Mouse (Mus musculus): Measurements from ENCODE around the gene Llgl2. TPM values are rescaled to one million over a fixed set of nuclear protein-coding genes. Genes with fewer than 3 reads are reported as not detected.

The Llgl2 gene
- total and polyA plus RNA-seq, 3 experiments = 3.8 to 12.3 (median 9.2) TPM

- DNase-seq (ENCODE audit: extremely low read depth) = no peak
- TF ChIP-seq PAX5 (IDR thresholded peaks at IDR 0.05; ENCODE audit: low read length) (no peak), MEF2A (IDR thresholded peaks at IDR 0.05; ENCODE audit: borderline replicate concordance, low read depth, low read length) (no peak), NELFE (IDR thresholded peaks at IDR 0.05; ENCODE audit: low read depth, low read length) (no peak), SMC3 (IDR thresholded peaks at IDR 0.05; ENCODE audit: low read depth, low read length) (no peak), NRF1 (IDR thresholded peaks at IDR 0.05; ENCODE audit: low read depth, low read length) (no peak), MAZ (IDR thresholded peaks at IDR 0.05; ENCODE audit: low read depth, low read length) (no peak), UBTF (IDR thresholded peaks at IDR 0.05; ENCODE audit: low read depth, low read length) (no peak), HCFC1 (IDR thresholded peaks at IDR 0.05; ENCODE audit: low read depth, low read length) (no peak), JUND (conservative IDR thresholded peaks at IDR 0.05; ENCODE audit: low read depth, low read length) (no peak), IRF4 (IDR thresholded peaks at IDR 0.05; ENCODE audit: low read depth, low read length) (no peak), EP300 (IDR thresholded peaks at IDR 0.05; ENCODE audit: low read length) (no peak)
- Histone ChIP-seq H3K4me2 (ENCODE audit: insufficient read depth, low read depth, poor library complexity, severe bottlenecking) (no peak overlapping the region), H3K9me3 (replicated peaks; ENCODE audit: low read length) (peaks cover under 1% of the 10 kb centered on the region), H3K4me1 (ENCODE audit: control insufficient read depth in 1 of 2, insufficient read depth in 2 of 2) (peaks cover 2 to 7% of the 10 kb centered on the region in 2 experiments; a peak in 1 of 4 replicates), H3K9ac (ENCODE audit: insufficient read depth, low read depth) (no peak overlapping the region), H3K27me3 (replicated peaks) (no peaks in the 10 kb centered on the region), H3K4me3 (replicated peaks in 1 of 3; ENCODE audit: low read depth in 2 of 3, low read length in 2 of 3, poor library complexity in 1 of 3) (no peak overlapping the region), H3K27ac (ENCODE audit: insufficient read depth, low read depth) (no peak overlapping the region), H3K79me2 (replicated peaks; ENCODE audit: control insufficient read depth, extremely low read depth, insufficient read depth, poor library complexity, severe bottlenecking) (no peaks in the 10 kb centered on the region), H3K36me3 (replicated peaks in 1 of 2; ENCODE audit: control insufficient read depth in 1 of 2, insufficient read depth in 1 of 2, low read length in 1 of 2) (peaks cover 1 to 35% of the 10 kb centered on the region in 2 experiments)
- in situ Hi-C loops (cut with MboI; ENCODE audit: low pct_ligation_motif_present, low pct_unique_long_range_greater_than_20kb, low sequenced_read_pairs) (no loop called here), dilution Hi-C loops (cut with MboI; ENCODE audit: extremely low pct_ligation_motif_present, extremely low pct_unique_long_range_greater_than_20kb, low sequenced_read_pairs) (no loop called here)
These were observed 15.9 kb downstream of the Llgl2 start for GRCm38 (mm10) chr11:115839732-115840131.

- Histone ChIP-seq H3K4me2 (ENCODE audit: insufficient read depth, low read depth, poor library complexity, severe bottlenecking) (no peak overlapping the region), H3K79me2 (replicated peaks; ENCODE audit: control insufficient read depth, extremely low read depth, insufficient read depth, poor library complexity, severe bottlenecking) (no peaks in the 10 kb centered on the region), H3K9ac (ENCODE audit: insufficient read depth, low read depth) (no peak overlapping the region), H3K4me3 (replicated peaks in 1 of 3; ENCODE audit: low read depth in 2 of 3, low read length in 2 of 3, poor library complexity in 1 of 3) (no peak overlapping the region), H3K9me3 (replicated peaks; ENCODE audit: low read length) (peaks cover 8% of the 10 kb centered on the region), H3K36me3 (replicated peaks in 1 of 2; ENCODE audit: control insufficient read depth in 1 of 2, insufficient read depth in 1 of 2, low read length in 1 of 2) (peaks cover 12 to 43% of the 10 kb centered on the region in 2 experiments), H3K4me1 (ENCODE audit: control insufficient read depth in 1 of 2, insufficient read depth in 2 of 2) (peaks cover 2 to 7% of the 10 kb centered on the region in 2 experiments; a peak in 1 of 4 replicates), H3K27ac (ENCODE audit: insufficient read depth, low read depth) (no peak overlapping the region), H3K27me3 (replicated peaks) (no peaks in the 10 kb centered on the region)
- dilution Hi-C loops (cut with MboI; ENCODE audit: extremely low pct_ligation_motif_present, extremely low pct_unique_long_range_greater_than_20kb, low sequenced_read_pairs) = no loop called here
- in situ Hi-C loops (cut with MboI; ENCODE audit: low pct_ligation_motif_present, low pct_unique_long_range_greater_than_20kb, low sequenced_read_pairs) = no loop called here
- DNase-seq (ENCODE audit: extremely low read depth) = no peak
- TF ChIP-seq TCF12 (IDR thresholded peaks at IDR 0.05; ENCODE audit: low read depth, low read length) (no peak), CTCF (conservative IDR thresholded peaks at IDR 0.05 in 1 of 2, IDR thresholded peaks at IDR 0.05 in 1 of 2; ENCODE audit: low read depth in 2 of 2, low read length in 2 of 2) (peak; percentile 35 to 38; a peak in 1 of 4 replicates)
These were observed 17.2 kb downstream of the Llgl2 start for GRCm38 (mm10) chr11:115841044-115841443.

GRCm38 (mm10) chr11:115841961-115842550, 18.2 kb downstream of the Llgl2 start:
- Histone ChIP-seq H3K4me3 (replicated peaks in 1 of 3; ENCODE audit: low read depth in 2 of 3, low read length in 2 of 3, poor library complexity in 1 of 3) (no peak overlapping the region), H3K4me1 (ENCODE audit: control insufficient read depth in 1 of 2, insufficient read depth in 2 of 2) (peaks cover 2 to 7% of the 10 kb centered on the region in 2 experiments; a peak in 1 of 4 replicates), H3K36me3 (replicated peaks in 1 of 2; ENCODE audit: control insufficient read depth in 1 of 2, insufficient read depth in 1 of 2, low read length in 1 of 2) (peaks cover 18 to 48% of the 10 kb centered on the region in 2 experiments), H3K79me2 (replicated peaks; ENCODE audit: control insufficient read depth, extremely low read depth, insufficient read depth, poor library complexity, severe bottlenecking) (no peaks in the 10 kb centered on the region), H3K9ac (ENCODE audit: insufficient read depth, low read depth) (no peak overlapping the region), H3K27me3 (replicated peaks) (no peaks in the 10 kb centered on the region), H3K27ac (ENCODE audit: insufficient read depth, low read depth) (no peak overlapping the region), H3K9me3 (replicated peaks; ENCODE audit: low read length) (peaks cover 8% of the 10 kb centered on the region), H3K4me2 (ENCODE audit: insufficient read depth, low read depth, poor library complexity, severe bottlenecking) (no peak overlapping the region)
- in situ Hi-C loops (cut with MboI; ENCODE audit: low pct_ligation_motif_present, low pct_unique_long_range_greater_than_20kb, low sequenced_read_pairs) (no loop called here), dilution Hi-C loops (cut with MboI; ENCODE audit: extremely low pct_ligation_motif_present, extremely low pct_unique_long_range_greater_than_20kb, low sequenced_read_pairs) (no loop called here)
- no peak for DNase-seq (ENCODE audit: extremely low read depth)
- TF ChIP-seq SIN3A (IDR thresholded peaks at IDR 0.05; ENCODE audit: low read length) (no peak), NRF1 (IDR thresholded peaks at IDR 0.05; ENCODE audit: low read depth, low read length) (no peak), MAFK (IDR thresholded peaks at IDR 0.05; ENCODE audit: insufficient replicate concordance, low read length) (no peak), ZC3H11A (IDR thresholded peaks at IDR 0.05; ENCODE audit: low read depth, low read length) (no peak), EP300 (IDR thresholded peaks at IDR 0.05; ENCODE audit: low read length) (no peak), TBP (conservative IDR thresholded peaks at IDR 0.05; ENCODE audit: low read depth, low read length) (no peak), IRF4 (IDR thresholded peaks at IDR 0.05; ENCODE audit: low read depth, low read length) (no peak), HCFC1 (IDR thresholded peaks at IDR 0.05; ENCODE audit: low read depth, low read length) (no peak), E2F4 (IDR thresholded peaks at IDR 0.05; ENCODE audit: insufficient replicate concordance, low read depth, low read length) (no peak), PAX5 (IDR thresholded peaks at IDR 0.05; ENCODE audit: low read length) (no peak), USF2 (conservative IDR thresholded peaks at IDR 0.05; ENCODE audit: low read depth, low read length) (no peak), CHD1 (IDR thresholded peaks at IDR 0.05; ENCODE audit: low read depth, low read length) (no peak), JUND (conservative IDR thresholded peaks at IDR 0.05; ENCODE audit: low read depth, low read length) (no peak), MAX (IDR thresholded peaks at IDR 0.05; ENCODE audit: low read length) (no peak), MXI1 (IDR thresholded peaks at IDR 0.05; ENCODE audit: low read depth, low read length) (no peak)
